Mouse (Mus musculus) forebrain, postnatal 0 days (tissue): ENCODE data around the gene Epha1. TPM values are rescaled to one million over a fixed set of nuclear protein-coding genes. Genes with fewer than 3 reads are reported as not detected.

ENCODE experiments used
- ATAC-seq: fragments of 200-750 bp; cut with Nextera tagmentation; 2 replicates; pipeline ENCODE4 v1.8.0; 2017; ENCODE audit warnings: mild to moderate bottlenecking, moderate library complexity
- DNase-seq: peaks from one replicate; pipeline ENCODE4 v3.0.0-alpha.2; 2015
- H3K27ac ChIP-seq: fragments of 300-500 bp; sonication (generic); 2 replicates; pipeline ENCODE4 v1.5.1; 2014; ENCODE audit warnings: low read depth, mild to moderate bottlenecking, antibody characterized with exemption, low read length, moderate library complexity, mixed read lengths
- H3K27me3 ChIP-seq: fragments of 300-500 bp; sonication (generic); 2 replicates; pipeline ENCODE4 v1.6.1; 2014; ENCODE audit warnings: mild to moderate bottlenecking, low read length, mixed read lengths; ENCODE audit not compliant: insufficient read depth
- H3K36me3 ChIP-seq: fragments of 300-500 bp; sonication (generic); 2 replicates; pipeline ENCODE4 v1.6.1; 2014; ENCODE audit warnings: mild to moderate bottlenecking, moderate library complexity; ENCODE audit not compliant: insufficient read depth
- H3K4me1 ChIP-seq: fragments of 300-500 bp; sonication (generic); 2 replicates; pipeline ENCODE4 v1.6.1; 2014; ENCODE audit warnings: antibody characterized with exemption; ENCODE audit not compliant: insufficient read depth
- H3K4me2 ChIP-seq: fragments of 300-500 bp; sonication (generic); 2 replicates; pipeline ENCODE4 v1.6.1; 2014; ENCODE audit warnings: low read depth, mild to moderate bottlenecking, moderate library complexity
- H3K4me3 ChIP-seq: fragments of 300-500 bp; sonication (generic); 2 replicates; pipeline ENCODE4 v1.5.1; 2014; ENCODE audit warnings: low read depth, low read length, mixed read lengths
- H3K9ac ChIP-seq: fragments of 300-500 bp; sonication (generic); 2 replicates; pipeline ENCODE4 v1.6.1; 2014; ENCODE audit warnings: mild to moderate bottlenecking
- H3K9me3 ChIP-seq: fragments of 300-500 bp; sonication (generic); 2 replicates; pipeline ENCODE4 v1.6.1; 2016; ENCODE audit warnings: low read length
- CTCF ChIP-seq: sonication (generic); IDR thresholded peaks from 2 replicates; pipeline ENCODE4 v1.5.1; 2016; ENCODE audit warnings: antibody characterized with exemption, control low read depth, low read depth
- WGBS: fragments of 180-500 bp; shearing (Covaris S2); extraction: QIAGEN DNeasy Blood & Tissue Kit; methylation state at CpG from one replicate; pipeline ENCODE4 v1.1.7; 2014; 5-methylcytosine and 5-hydroxymethylcytosine counted together
- polyA plus RNA-seq: library from polyadenylated mRNA; unstranded; fragments of >200 nt; fragmentation: Nextera tagmentation; extraction: Ambion mirVana; gene quantifications from 2 replicates; pipeline ENCODE4 v1.2.1, GENCODE M21; 2015
- total RNA-seq: library from RNA; depleted of rRNA; stranded (reverse); fragments of >200 nt; gene quantifications from 2 replicates; pipeline ENCODE4 v1.2.3, GENCODE M21; 2014

Epha1 gene
- total and polyA plus RNA-seq, 2 experiments from 2014 or later = 0.67 to 0.86 TPM

- Histone ChIP-seq H3K4me1 (no peaks in the 10 kb centered on the region), H3K4me2 (no peak overlapping the region), H3K9me3 (no peaks in the 10 kb centered on the region), H3K27ac (no peak overlapping the region), H3K9ac (no peak overlapping the region), H3K4me3 (no peak overlapping the region), H3K36me3 (peaks cover 47% of the 10 kb centered on the region), H3K27me3 (no peaks in the 10 kb centered on the region)
- ATAC-seq (no peak), DNase-seq (no peak)
- WGBS = 79% methylated on average over 9 of the region's 9 CpGs
- TF ChIP-seq CTCF = no peak
These were observed 13.5 kb downstream of the Epha1 start for GRCm38 (mm10) chr6:42359364-42360147.

- no peak overlapping the region for H3K4me2 ChIP-seq
- DNase-seq = no peak
- no peaks in the 10 kb centered on the region for H3K4me1 ChIP-seq
- H3K4me3 ChIP-seq = no peak overlapping the region
- TF ChIP-seq CTCF = no peak
- WGBS = 91% methylated on average over 12 of the region's 12 CpGs
- H3K9me3 ChIP-seq = no peaks in the 10 kb centered on the region
- no peak overlapping the region for H3K27ac ChIP-seq
- no peak for ATAC-seq
- H3K9ac ChIP-seq = no peak overlapping the region
- H3K36me3 ChIP-seq = peaks cover 47% of the 10 kb centered on the region
- H3K27me3 ChIP-seq = no peaks in the 10 kb centered on the region
These were observed 14.2 kb downstream of the Epha1 start for GRCm38 (mm10) chr6:42358901-42359300.

- Histone ChIP-seq H3K9me3 (no peaks in the 10 kb centered on the region), H3K27ac (no peak overlapping the region), H3K4me1 (no peaks in the 10 kb centered on the region), H3K9ac (no peak overlapping the region), H3K4me3 (no peak overlapping the region), H3K4me2 (no peak overlapping the region), H3K36me3 (peaks cover 47% of the 10 kb centered on the region), H3K27me3 (no peaks in the 10 kb centered on the region)
- no peak for ATAC-seq
- TF ChIP-seq CTCF = no peak
- DNase-seq = no peak
- WGBS = 61% methylated on average over 6 of the region's 6 CpGs
These were observed 15.2 kb downstream of the Epha1 start for GRCm38 (mm10) chr6:42357901-42358300.

GRCm38 (mm10) chr6:42356913-42357312, 16.2 kb downstream of the Epha1 start:
- 95% methylated on average over 5 of the region's 5 CpGs for WGBS
- Histone ChIP-seq H3K4me2 (no peak overlapping the region), H3K9ac (no peak overlapping the region), H3K36me3 (peaks cover 50% of the 10 kb centered on the region), H3K27me3 (no peaks in the 10 kb centered on the region), H3K27ac (no peak overlapping the region), H3K4me3 (no peak overlapping the region), H3K4me1 (no peaks in the 10 kb centered on the region), H3K9me3 (no peaks in the 10 kb centered on the region)
- TF ChIP-seq CTCF = no peak
- ATAC-seq (no peak), DNase-seq (no peak)

DNA sequence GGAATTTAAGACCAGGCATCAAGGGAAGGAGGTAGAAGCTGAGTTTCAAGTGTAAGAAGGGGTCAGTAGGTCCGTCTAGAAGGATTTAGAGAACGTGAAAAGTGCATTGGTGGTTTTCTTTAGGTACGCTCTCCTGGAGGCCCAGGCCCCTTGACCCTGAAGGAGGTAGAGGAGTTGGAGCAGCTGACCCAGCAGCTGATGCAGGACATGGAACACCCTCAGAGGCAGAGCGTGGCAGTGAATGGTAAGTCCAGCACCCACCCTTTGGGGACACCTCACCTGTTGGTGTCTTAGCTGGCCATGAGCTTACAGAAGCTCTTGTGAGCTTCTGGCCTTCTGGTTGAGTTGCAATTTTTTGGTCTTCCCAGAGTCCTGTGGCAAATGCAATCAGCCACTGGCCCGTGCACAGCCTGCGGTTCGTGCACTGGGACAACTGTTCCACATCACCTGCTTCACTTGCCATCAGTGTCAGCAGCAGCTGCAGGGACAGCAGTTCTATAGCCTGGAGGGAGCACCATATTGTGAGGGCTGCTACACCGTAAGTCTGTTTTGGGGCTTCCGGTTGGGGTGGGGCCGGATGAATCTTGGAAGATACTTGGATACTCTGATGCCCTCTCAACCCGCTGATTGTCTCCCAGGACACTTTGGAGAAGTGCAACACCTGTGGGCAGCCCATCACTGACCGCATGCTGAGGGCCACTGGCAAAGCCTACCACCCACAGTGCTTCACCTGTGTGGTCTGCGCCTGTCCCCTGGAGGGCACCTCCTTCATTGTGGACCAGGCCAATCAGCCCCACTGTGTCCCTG, 17.1 kb downstream of the Epha1 start:
- no peak for TF ChIP-seq CTCF
- no peak overlapping the region for H3K27ac ChIP-seq
- H3K9me3 ChIP-seq = no peaks in the 10 kb centered on the region
- ATAC-seq = no peak
- H3K4me1 ChIP-seq = peaks cover 3% of the 10 kb centered on the region; the same call in 1 of the 2 replicates
- no peaks in the 10 kb centered on the region for H3K27me3 ChIP-seq
- DNase-seq = no peak
- H3K4me3 ChIP-seq = no peak overlapping the region
- no peak overlapping the region for H3K9ac ChIP-seq
- H3K4me2 ChIP-seq = no peak overlapping the region
- 92% methylated on average over 13 of the region's 13 CpGs for WGBS
- H3K36me3 ChIP-seq = peaks cover 46% of the 10 kb centered on the region

DNA sequence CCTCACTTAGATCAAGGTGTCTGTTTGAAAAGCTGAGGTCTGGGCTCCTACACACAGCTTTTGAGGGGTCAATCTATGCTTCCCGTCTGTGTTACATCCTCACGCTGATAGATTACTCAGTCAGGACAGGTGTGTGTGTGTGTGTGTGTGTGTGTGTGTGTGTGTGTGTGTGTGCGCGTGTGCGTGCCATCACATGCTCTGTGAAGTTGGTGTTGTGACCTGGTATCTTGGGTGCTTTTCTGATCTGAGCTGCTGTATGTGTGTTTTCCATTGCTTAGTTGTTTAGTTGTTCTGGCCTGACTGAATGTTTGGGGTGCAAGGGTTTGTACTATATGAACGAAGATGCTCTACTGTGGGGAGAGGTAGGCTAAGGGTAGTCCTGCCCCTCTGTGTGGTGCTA, 17.7 kb downstream of the Epha1 start:
- WGBS = 95% methylated on average over 6 of the region's 6 CpGs
- Histone ChIP-seq H3K9ac (no peak overlapping the region), H3K36me3 (peaks cover 40% of the 10 kb centered on the region), H3K9me3 (no peaks in the 10 kb centered on the region), H3K27me3 (no peaks in the 10 kb centered on the region), H3K4me2 (no peak overlapping the region), H3K4me1 (peaks cover 9% of the 10 kb centered on the region; the same call in 1 of the 2 replicates), H3K4me3 (no peak overlapping the region), H3K27ac (no peak overlapping the region)
- DNase-seq (no peak), ATAC-seq (no peak)
- TF ChIP-seq CTCF = no peak
